Mouse (Mus musculus) lung, adult 2 months (tissue): Measurements from ENCODE around the gene Zfp446. TPM values are rescaled to one million over a fixed set of nuclear protein-coding genes. Genes with fewer than 3 reads are reported as not detected.
"Not testable (repeated sequence)": the region's sequence is repeated elsewhere in the genome, so short reads cannot be mapped to it uniquely, and the experiment has no call there.

Experiments
- DNase-seq: peaks from one replicate; pipeline ENCODE4 v3.0.0; 2022
- H3K4me1 ChIP-seq: fragments of 200-500 bp; 2 replicates; pipeline ENCODE4 v1.6.1; 2011; ENCODE audit warnings: low read length; ENCODE audit not compliant: control insufficient read depth, insufficient read depth
- H3K4me3 ChIP-seq: fragments of 200-500 bp; replicated peaks from 2 replicates; pipeline ENCODE3; 2011; ENCODE audit warnings: low read depth, mild to moderate bottlenecking, control low read depth, low read length; ENCODE audit errors: extremely low read depth
- CTCF ChIP-seq: fragments of 200-500 bp; IDR thresholded peaks from 2 replicates; pipeline ENCODE4 v1.5.1; 2011; ENCODE audit warnings: mild to moderate bottlenecking, low read length, control low read depth; ENCODE audit not compliant: insufficient read depth
- POLR2A ChIP-seq: fragments of 200-500 bp; IDR thresholded peaks from 2 replicates; pipeline ENCODE4 v1.6.1; 2011; ENCODE audit warnings: low read depth, mild to moderate bottlenecking, control low read depth, low read length, borderline replicate concordance; ENCODE audit errors: extremely low read depth
- WGBS: fragments of 180-500 bp; shearing (Covaris S2); methylation state at CpG from one replicate; pipeline ENCODE4 v1.1.7; 2018; 5-methylcytosine and 5-hydroxymethylcytosine counted together
- polyA plus RNA-seq: library from polyadenylated mRNA; depleted of rRNA; stranded (reverse); fragments of >200 nt; gene quantifications from 2 replicates; pipeline ENCODE4 v1.2.3, GENCODE M21; 2012; rRNA removed

Gene Zfp446
- 5.3 and 7.4 TPM in 2 replicates for polyA plus RNA-seq

DNA sequence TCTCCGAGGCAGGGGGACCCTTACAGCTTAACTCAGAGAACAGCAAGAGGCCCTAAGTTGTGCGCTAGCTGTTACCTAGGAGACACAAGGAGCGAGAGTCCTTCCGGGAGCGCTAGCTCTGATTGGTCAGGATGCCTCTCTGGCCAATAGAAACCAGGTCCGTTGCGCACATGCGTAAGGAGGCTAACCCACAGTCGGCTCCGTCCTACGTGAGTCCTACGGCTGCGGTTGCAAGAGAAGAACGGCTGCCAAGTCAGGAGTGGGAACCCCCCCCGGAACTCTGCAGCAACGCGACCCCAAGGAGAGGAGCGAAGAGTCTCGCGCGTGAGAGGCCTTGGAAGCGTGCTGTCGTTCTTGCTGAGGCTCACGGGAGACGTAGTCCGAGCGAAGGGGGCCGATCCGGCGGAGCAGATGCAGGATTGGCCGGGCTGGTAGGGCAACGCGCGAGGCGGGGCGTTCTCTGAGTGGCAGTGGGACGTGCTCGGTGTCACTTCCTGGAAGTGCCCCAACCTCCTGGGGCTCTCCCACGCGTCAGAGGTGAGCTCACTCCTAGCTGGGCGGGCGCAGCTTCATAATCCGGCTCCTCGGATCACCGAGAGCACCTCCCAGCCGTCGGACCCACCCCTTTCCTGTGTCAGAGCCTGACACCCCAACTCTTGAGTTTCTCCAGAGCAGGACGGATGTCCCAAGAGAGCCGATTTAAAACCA lies at the start of gene Zfp446:
Zfp446 (plus strand) TSS at position 167 of the 708 bp plus-strand sequence.
- TF ChIP-seq CTCF (no peak), POLR2A (peak; percentile 82)
- Histone ChIP-seq H3K4me3 (peak within 1 kb of the TSS; percentile 87), H3K4me1 (peaks cover 6% of the 10 kb centered on the region)
- WGBS: under 1% methylated on average over 49 of the region's 49 CpGs
- DNase-seq: peak; percentile 98

GRCm38 (mm10) chr7:12933615-12934140 lies 44.0 kb upstream of the Zfp446 start:
- DNase-seq: no peak
- no peak overlapping the region for H3K4me3 ChIP-seq
- WGBS: 78% methylated on average over 4 of the region's 4 CpGs
- H3K4me1 ChIP-seq: no peaks in the 10 kb centered on the region
- TF ChIP-seq POLR2A: no peak
- TF ChIP-seq CTCF: no peak

DNA sequence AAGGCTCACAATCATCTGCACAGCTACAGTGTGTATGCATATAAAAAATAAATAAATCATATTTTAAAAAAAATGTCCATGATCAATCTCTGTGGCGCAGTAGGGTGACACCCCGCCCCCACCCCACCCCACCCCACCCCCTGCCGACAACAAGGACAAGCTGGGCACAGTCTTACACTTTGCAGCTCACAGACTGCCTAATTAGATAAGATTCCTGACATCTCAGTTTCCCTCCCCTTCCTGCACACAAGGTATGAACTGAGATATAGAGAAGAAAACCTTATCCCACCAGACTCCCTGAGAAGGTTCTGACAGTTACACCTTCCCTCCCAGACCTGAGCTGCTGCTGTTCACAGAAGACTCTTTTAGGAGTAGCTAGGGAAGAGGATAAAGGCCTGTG lies 42.8 kb upstream of the Zfp446 start:
- 71% methylated on average over 3 of the region's 3 CpGs for WGBS
- H3K4me3 ChIP-seq: no peak overlapping the region
- H3K4me1 ChIP-seq: no peaks in the 10 kb centered on the region
- TF ChIP-seq CTCF (no peak), POLR2A (no peak)
- DNase-seq: no peak

DNA sequence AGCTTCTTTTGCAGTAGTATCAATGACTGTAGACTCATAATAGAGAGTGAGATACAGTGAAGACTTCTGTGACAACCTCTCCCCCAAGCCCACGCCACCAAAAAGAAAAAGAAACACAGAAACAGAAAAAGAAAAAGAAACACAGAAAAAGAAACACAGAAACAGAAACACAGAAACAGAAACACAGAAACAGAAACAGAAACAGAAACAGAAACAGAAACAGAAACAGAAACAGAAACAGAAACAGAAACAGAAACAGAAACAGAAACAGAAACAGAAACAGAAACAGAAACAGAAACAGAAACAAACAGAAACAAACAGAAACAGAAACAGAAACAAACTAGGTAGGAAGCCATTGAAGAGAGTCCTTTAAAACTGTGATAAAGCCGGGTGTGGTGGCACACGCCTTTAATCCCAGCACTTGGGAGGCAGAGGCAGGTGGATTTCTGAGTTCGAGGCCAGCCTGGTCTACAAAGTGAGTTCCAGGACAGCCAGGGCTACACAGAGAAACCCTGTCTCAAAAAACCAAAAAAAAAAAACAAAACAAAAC lies 40.3 kb upstream of the Zfp446 start:
- not testable (repeated sequence) for DNase-seq, H3K4me1 ChIP-seq, H3K4me3 ChIP-seq
- 84% methylated on average over 4 of the region's 4 CpGs for WGBS

DNA sequence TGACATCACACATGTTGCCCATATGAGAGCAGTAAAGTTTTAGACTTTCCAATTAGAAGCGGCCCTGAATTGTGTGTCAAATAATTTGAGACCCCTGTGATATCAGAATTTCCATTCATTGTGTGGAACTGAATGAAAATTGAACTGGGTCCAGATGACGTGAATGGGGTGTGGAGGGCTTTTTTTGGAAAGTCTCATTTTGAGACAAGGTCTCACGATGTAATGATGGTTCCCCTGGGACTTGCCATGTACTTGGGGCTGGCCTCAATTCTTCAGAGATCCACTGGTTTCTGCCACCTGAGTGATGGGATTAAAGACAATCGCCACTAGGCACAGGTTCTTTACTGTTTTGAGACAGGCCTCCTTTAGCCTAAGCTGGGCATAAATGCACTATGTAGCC lies 37.0 kb upstream of the Zfp446 start:
- DNase-seq: no peak
- TF ChIP-seq POLR2A (no peak), CTCF (no peak)
- 88% methylated on average over 4 of the region's 4 CpGs for WGBS
- Histone ChIP-seq H3K4me1 (no peaks in the 10 kb centered on the region), H3K4me3 (no peak overlapping the region)

GRCm38 (mm10) chr7:12943488-12943887 lies 34.2 kb upstream of the Zfp446 start:
- H3K4me3 ChIP-seq: no peak overlapping the region
- peak; percentile 38; the same call in 1 of the 2 replicates for TF ChIP-seq CTCF
- no peak for TF ChIP-seq POLR2A
- no peaks in the 10 kb centered on the region for H3K4me1 ChIP-seq
- DNase-seq: no peak

DNA sequence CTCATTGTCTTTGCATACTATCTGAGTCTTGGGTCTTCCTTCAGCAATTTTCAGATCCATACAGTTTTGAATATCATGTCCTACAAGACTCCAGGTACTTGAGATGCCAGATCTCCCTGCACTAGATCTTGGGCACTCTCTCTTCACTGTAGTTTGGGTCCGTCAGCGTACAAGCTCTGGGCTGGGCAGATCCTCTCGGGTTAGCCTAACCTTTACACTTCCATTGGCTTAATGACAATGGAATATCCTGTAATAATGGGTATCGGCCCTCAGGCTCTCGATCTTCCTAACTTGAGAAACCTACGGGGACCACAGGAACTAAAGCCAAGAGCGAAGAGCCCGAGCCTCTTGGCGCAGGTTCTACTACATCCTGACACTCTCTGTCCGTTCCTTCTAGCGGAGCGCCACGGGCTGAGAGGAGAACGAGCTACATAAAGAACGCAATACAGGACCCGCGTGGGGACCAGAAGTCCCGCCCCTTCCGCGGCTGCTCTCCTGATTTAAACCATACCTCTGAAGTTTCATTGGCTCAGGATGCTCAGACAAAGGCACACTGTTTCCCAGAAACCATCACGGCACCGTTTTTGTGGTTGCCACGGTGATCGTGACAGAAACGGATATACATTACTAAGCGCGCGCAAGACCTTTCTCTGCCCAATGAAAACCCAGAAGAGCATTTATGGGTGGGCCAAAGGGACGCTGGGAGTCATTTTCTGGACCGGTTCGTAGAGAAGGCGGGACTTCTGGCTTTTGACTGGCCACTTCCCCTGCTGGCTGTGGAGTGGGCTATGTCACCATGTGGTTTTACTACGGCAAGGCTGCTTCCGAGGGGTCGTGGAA lies 28.4 kb upstream of the Zfp446 start:
- TF ChIP-seq POLR2A: peak; percentile 71; the same call in 1 of the 2 replicates
- TF ChIP-seq CTCF: no peak
- peak; percentile 87 for DNase-seq
- Histone ChIP-seq H3K4me3 (peak overlapping the region; percentile 85), H3K4me1 (peaks cover 6% of the 10 kb centered on the region; the same call in 1 of the 2 replicates)
- WGBS: 4% methylated on average over 35 of the region's 35 CpGs

GRCm38 (mm10) chr7:12949872-12950229 lies 27.8 kb upstream of the Zfp446 start:
- H3K4me1 ChIP-seq: peaks cover 6% of the 10 kb centered on the region; the same call in 1 of the 2 replicates
- H3K4me3 ChIP-seq: peak overlapping the region; percentile 85
- TF ChIP-seq POLR2A (no peak), CTCF (no peak)
- 3% methylated on average over 16 of the region's 16 CpGs for WGBS
- no peak for DNase-seq

DNA sequence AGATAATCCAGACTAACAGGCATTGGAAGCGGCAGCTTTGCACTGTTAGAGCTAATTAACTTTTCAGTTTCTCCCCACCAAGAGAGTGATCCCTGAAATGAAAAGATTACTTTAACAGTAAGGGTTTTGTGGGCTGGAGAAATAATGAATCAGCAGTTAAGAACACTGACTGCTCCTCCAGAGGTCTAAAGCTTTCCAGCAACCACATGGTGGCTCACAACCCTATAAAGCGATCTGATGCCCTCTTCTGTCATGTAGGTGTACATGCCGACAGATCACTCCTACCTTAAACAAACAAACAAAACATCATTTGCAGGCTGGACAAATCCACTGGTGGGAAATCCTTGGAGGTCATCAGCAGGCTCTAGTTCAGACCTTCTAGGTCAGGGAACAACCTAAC lies 22.8 kb upstream of the Zfp446 start:
- H3K4me1 ChIP-seq: peaks cover 6% of the 10 kb centered on the region; the same call in 1 of the 2 replicates
- TF ChIP-seq CTCF (no peak), POLR2A (no peak)
- no peak for DNase-seq
- no peak overlapping the region for H3K4me3 ChIP-seq
- WGBS: 44% methylated on average over 3 of the region's 3 CpGs
